Mouse (Mus musculus): ENCODE data around the gene Imp4. TPM values are rescaled to one million over a fixed set of nuclear protein-coding genes. Genes with fewer than 3 reads are reported as not detected.

Imp4 gene
- 97.8 and 114 TPM in 2 replicates for polyA plus RNA-seq (2016; fragmentation: Nextera tagmentation; extraction: Ambion mirVana)

GRCm38 (mm10) chr1:34439215-34439960 lies at the start of gene Imp4, which contains the start of gene Ccdc115:
Imp4 (plus strand) TSS chr1:34439851.
Ccdc115 (minus strand) TSS chr1:34439672.
- H3K4me1 ChIP-seq = peaks cover 25% of the 10 kb centered on the region
- H3K36me3 ChIP-seq = peaks cover 40% of the 10 kb centered on the region
- WGBS = under 1% methylated on average over 48 of the region's 48 CpGs
- H3K4me3 ChIP-seq = peak within 1 kb of the TSS; percentile 83
- no peaks in the 10 kb centered on the region for H3K27me3 ChIP-seq (ENCODE audit: low read depth, poor library complexity, severe bottlenecking)
- DNase-seq (ENCODE audit: low spot score) = peak; percentile 97
- H3K9me3 ChIP-seq (replicated peaks) = no peaks in the 10 kb centered on the region
- peak within 1 kb of the TSS; percentile 87 for H3K27ac ChIP-seq (replicated peaks)

GRCm38 (mm10) chr1:34396321-34396720 lies 43.3 kb upstream of the Imp4 start:
- Histone ChIP-seq H3K27me3 (ENCODE audit: low read depth, poor library complexity, severe bottlenecking) (no peaks in the 10 kb centered on the region), H3K27ac (replicated peaks) (no peak overlapping the region), H3K36me3 (no peaks in the 10 kb centered on the region), H3K4me3 (no peak overlapping the region), H3K9me3 (replicated peaks) (no peaks in the 10 kb centered on the region), H3K4me1 (peaks cover 11% of the 10 kb centered on the region)
- DNase-seq (ENCODE audit: low spot score) = no peak
- 87% methylated on average over 4 of the region's 4 CpGs for WGBS

- no peaks in the 10 kb centered on the region for H3K27me3 ChIP-seq (ENCODE audit: low read depth, poor library complexity, severe bottlenecking)
- H3K27ac ChIP-seq (replicated peaks) = no peak overlapping the region
- 48% methylated on average over 11 of the region's 11 CpGs for WGBS
- no peaks in the 10 kb centered on the region for H3K36me3 ChIP-seq
- H3K4me1 ChIP-seq = peaks cover 26% of the 10 kb centered on the region
- no peak overlapping the region for H3K4me3 ChIP-seq
- no peak for DNase-seq (ENCODE audit: low spot score)
- no peaks in the 10 kb centered on the region for H3K9me3 ChIP-seq (replicated peaks)
Observed at GRCm38 (mm10) chr1:34399182-34399953, 40.3 kb upstream of the Imp4 start.

- Histone ChIP-seq H3K27me3 (ENCODE audit: low read depth, poor library complexity, severe bottlenecking) (no peaks in the 10 kb centered on the region), H3K36me3 (peaks cover 34% of the 10 kb centered on the region), H3K9me3 (replicated peaks) (peaks cover 42% of the 10 kb centered on the region), H3K4me3 (no peak overlapping the region), H3K27ac (replicated peaks) (no peak overlapping the region), H3K4me1 (peaks cover 15% of the 10 kb centered on the region)
- DNase-seq (ENCODE audit: low spot score) = no peak
- WGBS = 92% methylated on average over 2 of the region's 2 CpGs
Observed at GRCm38 (mm10) chr1:34428466-34428865, 11.2 kb upstream of the Imp4 start.

GRCm38 (mm10) chr1:34429281-34429680 lies 10.4 kb upstream of the Imp4 start:
- no peaks in the 10 kb centered on the region for H3K27me3 ChIP-seq (ENCODE audit: low read depth, poor library complexity, severe bottlenecking)
- peaks cover 23% of the 10 kb centered on the region for H3K4me1 ChIP-seq
- peaks cover 42% of the 10 kb centered on the region for H3K9me3 ChIP-seq (replicated peaks)
- peaks cover 34% of the 10 kb centered on the region for H3K36me3 ChIP-seq
- WGBS = 93% methylated on average over 4 of the region's 4 CpGs
- DNase-seq (ENCODE audit: low spot score) = no peak
- H3K4me3 ChIP-seq = no peak overlapping the region
- H3K27ac ChIP-seq (replicated peaks) = no peak overlapping the region

GRCm38 (mm10) chr1:34430981-34431380 lies 8.7 kb upstream of the Imp4 start:
- Histone ChIP-seq H3K36me3 (peaks cover 34% of the 10 kb centered on the region), H3K9me3 (replicated peaks) (peaks cover 42% of the 10 kb centered on the region), H3K27me3 (ENCODE audit: low read depth, poor library complexity, severe bottlenecking) (no peaks in the 10 kb centered on the region), H3K4me3 (no peak overlapping the region), H3K4me1 (peaks cover 28% of the 10 kb centered on the region), H3K27ac (replicated peaks) (no peak overlapping the region)
- 97% methylated on average over 3 of the region's 3 CpGs for WGBS
- peak; percentile 6 for DNase-seq (ENCODE audit: low spot score)

- H3K27me3 ChIP-seq (ENCODE audit: low read depth, poor library complexity, severe bottlenecking) = no peaks in the 10 kb centered on the region
- H3K4me3 ChIP-seq = no peak overlapping the region
- peaks cover 42% of the 10 kb centered on the region for H3K9me3 ChIP-seq (replicated peaks)
- H3K36me3 ChIP-seq = peaks cover 34% of the 10 kb centered on the region
- no peak overlapping the region for H3K27ac ChIP-seq (replicated peaks)
- no peak for DNase-seq (ENCODE audit: low spot score)
- peaks cover 28% of the 10 kb centered on the region for H3K4me1 ChIP-seq
- WGBS = 96% methylated on average over 9 of the region's 9 CpGs
Observed at GRCm38 (mm10) chr1:34431431-34431830, 8.2 kb upstream of the Imp4 start.

GRCm38 (mm10) chr1:34432411-34432775 lies 7.3 kb upstream of the Imp4 start:
- no peak for DNase-seq (ENCODE audit: low spot score)
- H3K36me3 ChIP-seq = peaks cover 42% of the 10 kb centered on the region
- H3K27ac ChIP-seq (replicated peaks) = peak overlapping the region; percentile 88
- peaks cover 28% of the 10 kb centered on the region for H3K4me1 ChIP-seq
- H3K27me3 ChIP-seq (ENCODE audit: low read depth, poor library complexity, severe bottlenecking) = no peaks in the 10 kb centered on the region
- peaks cover 37% of the 10 kb centered on the region for H3K9me3 ChIP-seq (replicated peaks)
- WGBS = 34% methylated on average over 13 of the region's 13 CpGs
- peak overlapping the region; percentile 66 for H3K4me3 ChIP-seq

GRCm38 (mm10) chr1:34432776-34433481 lies 6.7 kb upstream of the Imp4 start:
- Histone ChIP-seq H3K4me1 (peaks cover 28% of the 10 kb centered on the region), H3K27me3 (ENCODE audit: low read depth, poor library complexity, severe bottlenecking) (no peaks in the 10 kb centered on the region), H3K27ac (replicated peaks) (peak overlapping the region; percentile 88), H3K36me3 (peaks cover 45% of the 10 kb centered on the region), H3K9me3 (replicated peaks) (peaks cover 34% of the 10 kb centered on the region), H3K4me3 (peak overlapping the region; percentile 66)
- WGBS = 5% methylated on average over 35 of the region's 35 CpGs
- DNase-seq (ENCODE audit: low spot score) = peak; percentile 77

- Histone ChIP-seq H3K36me3 (peaks cover 43% of the 10 kb centered on the region), H3K4me3 (peak overlapping the region; percentile 66), H3K27me3 (ENCODE audit: low read depth, poor library complexity, severe bottlenecking) (no peaks in the 10 kb centered on the region), H3K9me3 (replicated peaks) (peaks cover 33% of the 10 kb centered on the region), H3K27ac (replicated peaks) (peak overlapping the region; percentile 90), H3K4me1 (peaks cover 34% of the 10 kb centered on the region)
- WGBS = 7% methylated on average over 19 of the region's 19 CpGs
- DNase-seq (ENCODE audit: low spot score) = peak; percentile 43
Observed at GRCm38 (mm10) chr1:34433891-34434521, 5.6 kb upstream of the Imp4 start.

- Histone ChIP-seq H3K9me3 (replicated peaks) (peaks cover 26% of the 10 kb centered on the region), H3K27me3 (ENCODE audit: low read depth, poor library complexity, severe bottlenecking) (no peaks in the 10 kb centered on the region), H3K4me1 (peaks cover 34% of the 10 kb centered on the region), H3K27ac (replicated peaks) (peak overlapping the region; percentile 90), H3K36me3 (peaks cover 36% of the 10 kb centered on the region), H3K4me3 (peak overlapping the region; percentile 66)
- under 1% methylated on average over 30 of the region's 30 CpGs for WGBS
- DNase-seq (ENCODE audit: low spot score) = peak; percentile 91
Observed at GRCm38 (mm10) chr1:34434660-34435160, 4.9 kb upstream of the Imp4 start.

Data from midbrain, embryonic 10.5 days (tissue).